In genomic region chr11:102102485-102103258, GRCm38 (mm10) we compare ENCODE assay signal across 10 mouse cellular contexts. TPM values are rescaled to one million over a fixed set of nuclear protein-coding genes. Genes with fewer than 3 reads are reported as not detected.
A peak's percentile ranks its signal among the peaks of the same experiment; 100 is the strongest.
DNase-seq lines count a peak whose midpoint lies in the region; ATAC-seq and TF ChIP-seq lines count a peak whose summit lies in the region.
"Had no signal": no experiment of that assay in that cellular context is flagged by ENCODE, and none has a peak within 500 bp of the region (broad histone marks: within the 10 kb centered on the region; RNA-seq: fewer than 3 reads in every experiment).

No protein-coding gene starts in this region.

- no peaks in the 10 kb centered on the region for H3K36me3 ChIP-seq in hindbrain, embryonic 14.5 days (replicated peaks; ENCODE audit: control insufficient read depth, insufficient read depth)
- H3K36me3 ChIP-seq in hindbrain, embryonic 16.5 days (ENCODE audit: control insufficient read depth, insufficient read depth, low read length), result no peaks in the 10 kb centered on the region
- H3K36me3 ChIP-seq in G1E (replicated peaks), result no peaks in the 10 kb centered on the region
- no peaks in the 10 kb centered on the region for H3K36me3 ChIP-seq in testis, adult 2 months (ENCODE audit: control insufficient read depth, insufficient read depth, low read length)
- H3K36me3 ChIP-seq: embryonic facial prominence, embryonic 15.5 days had no signal

- intact Hi-C loops in gastrocnemius, postnatal 36 days (cut with DNase I), result loop anchor here (1.0 to 5.0 kb wide), 2 partner anchors 36 to 165 kb away; partner anchors contain the start of gene Asb16

- DNase-seq in hindbrain, embryonic 14.5 days (ENCODE audit: low spot score), result peak; percentile 83
- DNase-seq in G1E (ENCODE audit: low spot score), result no peak
- DNase-seq in cerebellum, postnatal 36 days, result peak; percentile 74 to 77
- peak; percentile 28 to 51 for DNase-seq in gastrocnemius, postnatal 36 days
- peak; percentile 46 to 87 for DNase-seq in kidney, postnatal 36 days
- DNase-seq in lung, postnatal 10 days, result peak; percentile 67

- H3K27ac ChIP-seq in hindbrain, embryonic 14.5 days, result no peak overlapping the region
- H3K27ac ChIP-seq in hindbrain, embryonic 16.5 days (ENCODE audit: low read depth, low read length), result no peak overlapping the region
- no peak overlapping the region for H3K27ac ChIP-seq in testis, adult 2 months (ENCODE audit: control insufficient read depth, insufficient read depth, low read depth, low read length)
- H3K27ac ChIP-seq: embryonic facial prominence, embryonic 15.5 days had no signal

- TF ChIP-seq CTCF in G1E (IDR thresholded peaks at IDR 0.05; ENCODE audit: low read depth, low read length), result peak; percentile 69
- TF ChIP-seq CTCF in testis, adult 2 months (IDR thresholded peaks at IDR 0.05; ENCODE audit: control insufficient read depth, insufficient read depth, insufficient replicate concordance, low read depth, low read length), result peak; percentile 73

- no peak for TF ChIP-seq POLR2A in testis, adult 2 months (IDR thresholded peaks at IDR 0.05; ENCODE audit: control insufficient read depth, low read depth, low read length)

- WGBS in hindbrain, embryonic 14.5 days, result 22% methylated on average over 17 of the region's 17 CpGs
- WGBS in hindbrain, embryonic 16.5 days, result 20% methylated on average over 17 of the region's 17 CpGs

- no peak overlapping the region for H3K9ac ChIP-seq in hindbrain, embryonic 14.5 days
- no peak overlapping the region for H3K9ac ChIP-seq in hindbrain, embryonic 16.5 days (ENCODE audit: low read depth, low read length)
- H3K9ac ChIP-seq: embryonic facial prominence, embryonic 15.5 days had no signal

- no peak for ATAC-seq in hindbrain, embryonic 14.5 days (ENCODE audit: low FRiP score)
- no peak for ATAC-seq in hindbrain, embryonic 16.5 days
- no peak for ATAC-seq in G1E (ENCODE audit: extremely low read depth, insufficient number of reproducible peaks, low FRiP score, poor library complexity, severe bottlenecking)

- H3K9me3 ChIP-seq in hindbrain, embryonic 14.5 days (ENCODE audit: control insufficient read depth, low read length), result no peaks in the 10 kb centered on the region
- no peaks in the 10 kb centered on the region for H3K9me3 ChIP-seq in hindbrain, embryonic 16.5 days (ENCODE audit: control insufficient read depth, low read length)
- no peaks in the 10 kb centered on the region for H3K9me3 ChIP-seq in G1E (replicated peaks)
- H3K9me3 ChIP-seq: embryonic facial prominence, embryonic 15.5 days had no signal

- no peak overlapping the region for H3K4me2 ChIP-seq in hindbrain, embryonic 14.5 days (replicated peaks)
- H3K4me2 ChIP-seq in hindbrain, embryonic 16.5 days (ENCODE audit: low read length), result no peak overlapping the region
- H3K4me2 ChIP-seq: embryonic facial prominence, embryonic 15.5 days had no signal

- H3K4me3 ChIP-seq in hindbrain, embryonic 14.5 days (replicated peaks; ENCODE audit: low read length), result no peak overlapping the region
- H3K4me3 ChIP-seq in hindbrain, embryonic 16.5 days (ENCODE audit: low read length), result no peak overlapping the region
- no peak overlapping the region; the same call in 1 of the 2 replicates for H3K4me3 ChIP-seq in G1E (ENCODE audit: low read depth, low read length)
- H3K4me3 ChIP-seq in testis, adult 2 months (ENCODE audit: control insufficient read depth, low read depth, low read length), result no peak overlapping the region
- H3K4me3 ChIP-seq: embryonic facial prominence, embryonic 15.5 days had no signal

- H3K27me3 ChIP-seq in hindbrain, embryonic 14.5 days (ENCODE audit: control insufficient read depth, insufficient read depth, low read length), result peaks cover 44% of the 10 kb centered on the region
- H3K27me3 ChIP-seq in hindbrain, embryonic 16.5 days (replicated peaks; ENCODE audit: control insufficient read depth, insufficient read depth, low read length), result peaks cover 33% of the 10 kb centered on the region
- peaks cover 88% of the 10 kb centered on the region for H3K27me3 ChIP-seq in G1E (ENCODE audit: insufficient read depth, low read length)
- no peaks in the 10 kb centered on the region; the same call in 1 of the 2 replicates for H3K27me3 ChIP-seq in testis, adult 2 months (ENCODE audit: control insufficient read depth, insufficient read depth, low read length)

- no peaks in the 10 kb centered on the region for H3K4me1 ChIP-seq in hindbrain, embryonic 14.5 days (replicated peaks; ENCODE audit: control insufficient read depth, insufficient read depth, low read length)
- peaks cover 3% of the 10 kb centered on the region for H3K4me1 ChIP-seq in hindbrain, embryonic 16.5 days (ENCODE audit: control insufficient read depth, insufficient read depth, low read depth, low read length)
- peaks cover 68% of the 10 kb centered on the region for H3K4me1 ChIP-seq in G1E (ENCODE audit: insufficient read depth, low read depth, low read length)
- H3K4me1 ChIP-seq in testis, adult 2 months (ENCODE audit: control insufficient read depth, insufficient read depth, low read length), result peaks cover 4% of the 10 kb centered on the region; the same call in 1 of the 2 replicates

RNA-seq across cellular contexts. Expression of gene Ppy, which starts 1.6 kb away (rescaled TPM):
- polyA plus RNA-seq in hindbrain, embryonic 14.5 days (2014; fragmentation: Nextera tagmentation; extraction: Ambion mirVana), result not detected in 2 replicates
- polyA plus RNA-seq in hindbrain, embryonic 16.5 days (2015; fragmentation: Nextera tagmentation; extraction: Ambion mirVana), result not detected in 2 replicates
- total RNA-seq in G1E (2014; fragmentation: Nextera tagmentation) (not detected in 2 replicates), G1E (2017) (not detected in 2 replicates)
- 0.16 TPM in 1 of 2 replicates, not detected in the other for polyA plus RNA-seq in G1E (2012)
- total RNA-seq in gastrocnemius, postnatal 36 days (2021), result not detected
- polyA plus RNA-seq in testis, adult 2 months (2012; rRNA removed), result not detected in 2 replicates
- polyA plus RNA-seq: embryonic facial prominence, embryonic 15.5 days; neural tube, embryonic 14.5 days had no signal

RNA-seq across cellular contexts. Expression of gene Pyy, which starts 5.0 kb away (rescaled TPM):
- 4.3 and 4.4 TPM in 2 replicates for polyA plus RNA-seq in hindbrain, embryonic 14.5 days (2014; fragmentation: Nextera tagmentation; extraction: Ambion mirVana)
- 3.4 and 3.7 TPM in 2 replicates for polyA plus RNA-seq in hindbrain, embryonic 16.5 days (2015; fragmentation: Nextera tagmentation; extraction: Ambion mirVana)
- not detected in 2 replicates for total RNA-seq in G1E (2014; fragmentation: Nextera tagmentation)
- total RNA-seq in G1E (2017), result not detected in 2 replicates
- polyA plus RNA-seq in G1E (2012), result not detected in 2 replicates
- not detected for total RNA-seq in gastrocnemius, postnatal 36 days (2021)
- polyA plus RNA-seq in testis, adult 2 months (2012; rRNA removed), result 8.2 and 9.4 TPM in 2 replicates
- polyA plus RNA-seq: embryonic facial prominence, embryonic 15.5 days; neural tube, embryonic 14.5 days had no signal

RNA-seq across cellular contexts. Expression of gene Mpp2, which starts 14.4 kb away (rescaled TPM):
- polyA plus RNA-seq in hindbrain, embryonic 14.5 days (2014; fragmentation: Nextera tagmentation; extraction: Ambion mirVana), result 24.3 and 24.6 TPM in 2 replicates
- 37.6 and 41.1 TPM in 2 replicates for polyA plus RNA-seq in hindbrain, embryonic 16.5 days (2015; fragmentation: Nextera tagmentation; extraction: Ambion mirVana)
- total RNA-seq in G1E (2014; fragmentation: Nextera tagmentation), result 16.1 and 17.2 TPM in 2 replicates
- 3.1 and 3.4 TPM in 2 replicates for total RNA-seq in G1E (2017)
- 11.9 and 13.9 TPM in 2 replicates for polyA plus RNA-seq in G1E (2012)
- 1 to 10 TPM in 1 of 2 experiments, under 1 TPM in 1; 0.91 to 1.8 TPM for total RNA-seq in gastrocnemius, postnatal 36 days (2021)
- polyA plus RNA-seq in testis, adult 2 months (2012; rRNA removed), result 1.2 and 1.5 TPM in 2 replicates

RNA-seq across cellular contexts. Expression of gene Nags, which starts 42.6 kb away (rescaled TPM):
- polyA plus RNA-seq in hindbrain, embryonic 14.5 days (2014; fragmentation: Nextera tagmentation; extraction: Ambion mirVana), result 0.09 TPM in 1 of 2 replicates, not detected in the other
- polyA plus RNA-seq in hindbrain, embryonic 16.5 days (2015; fragmentation: Nextera tagmentation; extraction: Ambion mirVana), result 0.09 TPM in 1 of 2 replicates, not detected in the other
- total RNA-seq in G1E (2014; fragmentation: Nextera tagmentation) (not detected in 2 replicates), G1E (2017) (0.06 TPM in 1 of 2 replicates, not detected in the other)
- polyA plus RNA-seq in G1E (2012), result not detected in 2 replicates
- not detected for total RNA-seq in gastrocnemius, postnatal 36 days (2021)
- polyA plus RNA-seq in testis, adult 2 months (2012; rRNA removed), result 6.2 and 8.0 TPM in 2 replicates
- polyA plus RNA-seq: neural tube, embryonic 14.5 days had no signal

RNA-seq across cellular contexts. Expression of gene Tmem101, which starts 53.5 kb away (rescaled TPM):
- 32.7 and 35.0 TPM in 2 replicates for polyA plus RNA-seq in hindbrain, embryonic 14.5 days (2014; fragmentation: Nextera tagmentation; extraction: Ambion mirVana)
- polyA plus RNA-seq in hindbrain, embryonic 16.5 days (2015; fragmentation: Nextera tagmentation; extraction: Ambion mirVana), result 42.2 and 47.7 TPM in 2 replicates
- total RNA-seq in G1E (2014; fragmentation: Nextera tagmentation) (8.3 and 10.2 TPM in 2 replicates), G1E (2017) (12.9 and 16.7 TPM in 2 replicates)
- 8.1 and 14.3 TPM in 2 replicates for polyA plus RNA-seq in G1E (2012)
- total RNA-seq in gastrocnemius, postnatal 36 days (2021), result 10 to 100 TPM; 10.1 to 11.4 TPM
- 13.3 and 15.1 TPM in 2 replicates for polyA plus RNA-seq in testis, adult 2 months (2012; rRNA removed)
